Mouse (Mus musculus): Measurements from ENCODE around the gene Espl1. TPM values are rescaled to one million over a fixed set of nuclear protein-coding genes. Genes with fewer than 3 reads are reported as not detected.

The Espl1 gene
- total RNA-seq, 2 experiments from 2014 or later, result 5.3 to 7.8 TPM

Other genes with a start within 250 kb of the Espl1 start
- 100 to 1,000 TPM; 151 to 152 TPM for gene Eif4b, start 222.5 kb upstream of the Espl1 start, total RNA-seq (2021)
- 10 to 100 TPM; 38.8 to 41.9 TPM for gene Tns2, start 195.9 kb upstream of the Espl1 start, total RNA-seq (2021)
- 10 to 100 TPM; 14.2 to 14.8 TPM for gene Spryd3, start 160.0 kb upstream of the Espl1 start, total RNA-seq (2021)
- 10 to 100 TPM; 66.0 to 77.5 TPM for gene Igfbp6, start 151.9 kb upstream of the Espl1 start, total RNA-seq (2021)
- under 1 TPM; 0.14 to 0.27 TPM for gene Soat2, start 145.7 kb upstream of the Espl1 start, total RNA-seq (2021)
- 10 to 100 TPM; 42.8 to 52.6 TPM for gene Zfp740, start 93.0 kb upstream of the Espl1 start, total RNA-seq (2021)
- 10 to 100 TPM; 23.9 to 25.5 TPM for gene Csad, start 91.5 kb upstream of the Espl1 start, total RNA-seq (2021)
- gene Itgb7, start 64.3 kb upstream of the Espl1 start, total RNA-seq (2021), result 1 to 10 TPM in 1 of 2 experiments, under 1 TPM in 1; 0.59 to 1.3 TPM
- 10 to 100 TPM; 12.4 to 22.2 TPM for gene Rarg, start 38.7 kb upstream of the Espl1 start, total RNA-seq (2021)
- not detected for gene Gm9918, start 25.7 kb upstream of the Espl1 start, total RNA-seq (2021)
- gene Mfsd5, start 16.8 kb upstream of the Espl1 start, total RNA-seq (2021), result 10 to 100 TPM; 16.1 to 17.6 TPM
- gene Pfdn5, start 29.9 kb downstream of the Espl1 start, total RNA-seq (2021), result 100 to 1,000 TPM; 278 to 289 TPM
- 10 to 100 TPM; 18.7 to 20.8 TPM for gene Myg1, start 35.4 kb downstream of the Espl1 start, total RNA-seq (2021)
- gene Aaas, start 54.5 kb downstream of the Espl1 start, total RNA-seq (2021), result 10 to 100 TPM in 1 of 2 experiments, 1 to 10 TPM in 1; 7.8 to 11.1 TPM
- 1 to 10 TPM in 1 of 2 experiments, under 1 TPM in 1; 0.14 to 7.4 TPM for gene Sp7, start 70.9 kb downstream of the Espl1 start, total RNA-seq (2021)
- gene Sp1, start 109.9 kb downstream of the Espl1 start, total RNA-seq (2021), result 10 to 100 TPM; 32.9 to 43.2 TPM
- 1 to 10 TPM; 4.1 to 5.8 TPM for gene Amhr2, start 149.1 kb downstream of the Espl1 start, total RNA-seq (2021)
- gene Prr13, start 162.8 kb downstream of the Espl1 start, total RNA-seq (2021), result 10 to 100 TPM; 11.3 to 14.5 TPM
- gene Pcbp2, start 174.3 kb downstream of the Espl1 start, total RNA-seq (2021), result 100 to 1,000 TPM; 476 to 508 TPM
- gene Gm10337, start 207.5 kb downstream of the Espl1 start, total RNA-seq (2021), result not detected
- gene Map3k12, start 220.8 kb downstream of the Espl1 start, total RNA-seq (2021), result 1 to 10 TPM; 3.8 to 4.9 TPM
- gene Tarbp2, start 221.9 kb downstream of the Espl1 start, total RNA-seq (2021), result 10 to 100 TPM; 45.7 to 49.2 TPM
- gene Npff, start 228.7 kb downstream of the Espl1 start, total RNA-seq (2021), result 1 to 10 TPM; 1.2 to 3.4 TPM